Mouse (Mus musculus) intestine, embryonic 15.5 days (tissue): ENCODE measurements around the gene Prpf6. TPM values are rescaled to one million over a fixed set of nuclear protein-coding genes. Genes with fewer than 3 reads are reported as not detected.

ENCODE experiments used
- ATAC-seq: fragments of 200-750 bp; cut with Nextera tagmentation; 2 replicates; pipeline ENCODE4 v1.8.0; 2017; ENCODE audit warnings: moderate TSS enrichment, moderate library complexity
- H3K27ac ChIP-seq: fragments of 300-500 bp; sonication (generic); 2 replicates; pipeline ENCODE4 v1.5.1; 2015; ENCODE audit warnings: mild to moderate bottlenecking, inconsistent platforms
- H3K27me3 ChIP-seq: fragments of 300-500 bp; sonication (generic); replicated peaks from 2 replicates; pipeline ENCODE4 v1.6.1; 2015; ENCODE audit warnings: inconsistent platforms
- H3K36me3 ChIP-seq: fragments of 300-500 bp; sonication (generic); 2 replicates; pipeline ENCODE4 v1.6.1; 2015; ENCODE audit warnings: inconsistent platforms
- H3K4me1 ChIP-seq: fragments of 300-500 bp; sonication (generic); replicated peaks from 2 replicates; pipeline ENCODE4 v1.6.1; 2015; ENCODE audit warnings: inconsistent platforms
- H3K4me2 ChIP-seq: fragments of 300-500 bp; sonication (generic); replicated peaks from 2 replicates; pipeline ENCODE4 v1.6.1; 2015; ENCODE audit warnings: mild to moderate bottlenecking, inconsistent platforms
- H3K4me3 ChIP-seq: fragments of 300-500 bp; sonication (generic); replicated peaks from 2 replicates; pipeline ENCODE4 v1.5.1; 2015; ENCODE audit warnings: inconsistent platforms
- H3K9ac ChIP-seq: fragments of 300-500 bp; sonication (generic); 2 replicates; pipeline ENCODE4 v1.6.1; 2015; ENCODE audit warnings: inconsistent platforms
- H3K9me3 ChIP-seq: fragments of 300-500 bp; sonication (generic); 2 replicates; pipeline ENCODE4 v1.6.1; 2016; ENCODE audit warnings: inconsistent platforms
- WGBS: fragments of 180-500 bp; shearing (Covaris S2); methylation state at CpG from one replicate; pipeline ENCODE4 v1.1.7; 2015; 5-methylcytosine and 5-hydroxymethylcytosine counted together
- polyA plus RNA-seq: library from polyadenylated mRNA; unstranded; fragments of >200 nt; fragmentation: Nextera tagmentation; extraction: Ambion mirVana; gene quantifications from 2 replicates; pipeline ENCODE4 v1.2.1, GENCODE M21; 2015

The Prpf6 gene
- polyA plus RNA-seq, 1 experiment from 2014 or later = 50.5 TPM

DNA sequence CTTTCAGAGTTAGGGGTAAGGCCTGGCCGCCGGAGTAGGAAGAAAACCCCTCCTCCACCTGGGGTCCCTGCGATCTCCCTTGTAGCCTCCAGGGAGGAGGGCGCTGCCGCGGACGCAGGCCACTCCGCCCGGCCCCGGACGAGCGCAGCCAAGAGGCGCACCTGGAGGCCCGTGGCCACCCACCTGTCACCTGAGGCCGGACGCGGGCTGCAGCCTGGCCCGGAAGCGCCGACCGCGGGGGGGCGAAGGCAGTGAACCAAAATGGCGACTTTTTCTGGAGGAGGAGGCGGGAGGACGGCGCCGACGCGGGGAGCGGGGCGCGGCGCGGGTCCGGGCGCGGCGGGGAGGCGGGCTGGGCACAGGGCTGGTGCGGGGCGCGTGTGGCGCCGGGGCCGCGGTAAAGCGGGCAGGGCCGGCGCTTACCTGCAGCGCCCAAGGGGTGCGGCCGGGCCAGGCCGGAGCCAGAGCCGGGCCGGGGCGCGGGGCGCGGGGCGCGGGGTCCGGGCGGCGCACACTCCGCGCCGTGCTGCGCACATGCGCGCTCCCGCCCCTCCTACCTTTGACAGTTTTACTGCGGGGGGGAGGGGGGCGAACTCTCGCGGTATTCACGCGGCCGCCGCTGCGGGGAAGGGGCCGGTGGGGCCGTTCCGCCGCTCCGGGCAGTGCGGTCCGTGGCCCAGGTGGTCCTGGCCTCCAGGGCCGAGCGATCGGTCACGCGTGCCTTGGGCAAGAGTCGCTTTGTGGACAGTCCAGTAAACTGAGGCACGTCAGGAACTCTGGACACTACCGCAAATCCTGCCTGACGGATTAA, 768 bp downstream of the Prpf6 start, which contains the start of gene Zfp512b:
Gene Zfp512b, minus strand, starts transcription at position 573 of the 811 bp plus-strand sequence.
- ATAC-seq = peak; percentile 83
- peak within 1 kb of the TSS; percentile 89 for H3K27ac ChIP-seq
- peak within 1 kb of the TSS; percentile 89 for H3K4me3 ChIP-seq
- under 1% methylated on average over 69 of the region's 97 CpGs for WGBS
- H3K9me3 ChIP-seq = no peaks in the 10 kb centered on the region
- H3K9ac ChIP-seq = peak within 1 kb of the TSS; percentile 87
- H3K4me2 ChIP-seq = peak within 1 kb of the TSS; percentile 77
- H3K27me3 ChIP-seq = no peaks in the 10 kb centered on the region
- H3K36me3 ChIP-seq = peaks cover 18% of the 10 kb centered on the region; the same call in 1 of the 2 replicates
- peaks cover 17% of the 10 kb centered on the region for H3K4me1 ChIP-seq

DNA sequence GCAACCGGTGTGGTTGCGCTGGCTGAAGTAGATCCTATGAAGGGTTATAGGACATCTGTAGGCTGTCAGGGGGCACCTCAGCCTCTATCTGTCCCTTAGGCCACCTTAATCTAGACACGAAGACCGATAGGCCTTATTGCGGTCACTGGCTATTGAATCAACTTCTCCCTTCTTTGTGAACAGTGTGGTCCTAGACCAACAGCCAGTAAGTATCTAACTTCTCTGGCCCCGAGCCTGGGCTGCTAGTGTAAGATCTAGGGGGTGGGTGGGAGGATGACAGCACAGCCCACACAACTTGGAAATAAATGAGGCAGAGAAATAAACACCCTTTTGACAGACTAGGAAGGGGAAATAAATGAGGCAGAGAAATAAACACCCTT, 1.4 kb downstream of the Prpf6 start:
- peak overlapping the region; percentile 89 for H3K4me3 ChIP-seq
- H3K9me3 ChIP-seq = no peaks in the 10 kb centered on the region
- peak overlapping the region; percentile 77 for H3K4me2 ChIP-seq
- peak; percentile 32 for ATAC-seq
- H3K27ac ChIP-seq = peak overlapping the region; percentile 89
- H3K36me3 ChIP-seq = peaks cover 14% of the 10 kb centered on the region; the same call in 1 of the 2 replicates
- H3K27me3 ChIP-seq = no peaks in the 10 kb centered on the region
- 5% methylated on average over 6 of the region's 6 CpGs for WGBS
- peaks cover 18% of the 10 kb centered on the region for H3K4me1 ChIP-seq
- peak overlapping the region; percentile 87 for H3K9ac ChIP-seq

DNA sequence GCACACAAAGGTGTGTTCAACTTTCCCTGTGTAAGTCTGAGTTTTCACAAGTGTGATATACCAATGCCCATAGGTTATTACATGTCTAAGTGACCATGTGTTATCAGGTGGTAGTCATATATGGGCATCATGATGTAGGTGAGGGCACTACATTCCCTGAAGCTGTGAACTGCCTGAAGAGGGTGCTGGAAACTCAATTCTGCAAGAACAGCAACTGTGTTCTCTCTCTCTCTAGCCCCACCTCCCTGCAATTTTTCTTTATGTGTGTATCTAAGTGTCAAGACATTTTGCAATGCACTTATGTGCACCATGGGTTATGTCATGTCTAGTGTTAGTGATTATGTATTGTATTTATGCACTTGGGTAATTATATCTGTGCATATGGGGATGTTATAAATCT, 2.3 kb downstream of the Prpf6 start:
- Histone ChIP-seq H3K27me3 (0 out of 2 replicates have a peak, but pooled peaks cover 2% of the 10 kb centered on the region), H3K4me1 (peaks cover 18% of the 10 kb centered on the region), H3K27ac (no peak overlapping the region), H3K4me2 (no peak overlapping the region), H3K4me3 (no peak overlapping the region), H3K9me3 (no peaks in the 10 kb centered on the region), H3K36me3 (peaks cover 7% of the 10 kb centered on the region; the same call in 1 of the 2 replicates), H3K9ac (no peak overlapping the region)
- ATAC-seq = no peak

DNA sequence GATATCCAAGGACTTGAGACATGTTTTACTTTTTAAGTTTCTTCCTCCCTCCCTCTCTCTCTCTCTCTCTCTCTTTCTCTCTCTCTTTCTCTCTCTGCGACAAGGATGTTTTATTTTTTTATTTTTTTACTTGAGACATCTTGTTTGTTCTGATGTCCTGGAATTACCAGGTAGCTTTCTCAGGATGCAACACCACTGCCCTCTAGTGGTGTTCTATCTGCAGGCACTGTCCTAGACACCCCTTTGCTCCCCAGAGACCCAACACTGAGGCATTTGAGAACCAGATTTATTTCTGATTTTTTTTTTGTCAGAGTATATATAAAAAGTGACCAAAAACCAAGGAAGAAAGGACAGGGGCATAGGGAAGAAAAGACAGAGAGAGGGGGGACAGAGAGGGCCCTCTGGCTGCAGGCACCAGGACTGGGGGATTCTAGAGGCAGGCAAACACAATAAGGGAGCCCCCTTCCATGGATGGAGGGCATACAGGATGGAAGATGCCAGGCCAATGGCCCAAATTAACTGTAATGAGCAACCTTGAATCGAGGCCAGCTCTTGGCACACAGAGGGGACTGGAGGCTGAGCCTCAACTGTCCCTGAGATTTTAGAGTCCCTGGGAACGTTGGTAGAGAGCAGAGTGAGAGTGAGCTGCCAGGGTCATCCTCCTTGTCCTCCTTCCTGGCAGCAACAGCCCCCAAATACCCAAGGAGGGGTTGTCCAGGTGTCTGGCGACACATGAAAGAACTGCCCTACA, 3.5 kb downstream of the Prpf6 start:
- Histone ChIP-seq H3K27ac (no peak overlapping the region), H3K9ac (no peak overlapping the region), H3K4me2 (no peak overlapping the region), H3K4me1 (peaks cover 18% of the 10 kb centered on the region), H3K4me3 (no peak overlapping the region), H3K36me3 (no peaks in the 10 kb centered on the region), H3K9me3 (no peaks in the 10 kb centered on the region), H3K27me3 (0 out of 2 replicates have a peak, but pooled peaks cover 3% of the 10 kb centered on the region)
- no peak for ATAC-seq
- WGBS = 70% methylated on average over 4 of the region's 4 CpGs

DNA sequence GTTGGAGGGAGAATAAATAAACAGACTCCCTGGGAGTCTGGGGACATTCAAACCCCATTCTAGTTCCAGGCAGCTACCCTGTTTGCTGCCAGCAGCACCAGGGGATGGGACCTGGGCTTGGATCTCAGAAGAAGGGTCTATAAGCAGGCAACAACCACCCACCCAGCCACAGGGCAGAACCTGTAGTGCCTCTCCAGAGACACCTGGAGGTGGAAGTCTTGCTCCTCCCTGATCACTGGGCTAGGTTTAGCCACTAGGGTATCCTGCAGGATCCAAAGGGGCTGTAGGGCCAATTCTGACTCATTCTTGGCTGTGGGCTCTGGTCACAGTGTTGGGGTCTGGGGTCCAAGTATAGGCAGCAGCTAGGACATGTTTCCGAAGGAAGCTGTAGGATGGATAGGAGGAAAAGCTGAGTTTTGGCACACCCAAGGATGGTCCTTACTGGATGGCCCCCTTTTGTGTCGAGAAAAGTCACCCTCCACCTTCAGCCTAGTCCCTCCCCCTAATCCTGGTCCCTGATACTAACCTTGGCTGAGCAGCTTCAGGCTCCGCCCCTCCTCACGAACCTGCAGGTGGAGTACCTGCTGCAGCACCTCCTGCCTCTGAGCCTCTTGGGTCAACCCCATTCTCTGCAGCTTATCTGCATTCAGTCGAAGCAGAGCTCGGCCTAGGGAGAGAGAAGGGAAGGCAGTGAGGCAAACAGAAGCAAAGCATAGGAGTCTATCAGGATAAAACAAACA, 4.7 kb downstream of the Prpf6 start:
- WGBS = 49% methylated on average over 6 of the region's 6 CpGs
- no peaks in the 10 kb centered on the region for H3K36me3 ChIP-seq
- H3K9ac ChIP-seq = no peak overlapping the region
- H3K27ac ChIP-seq = no peak overlapping the region
- H3K4me3 ChIP-seq = no peak overlapping the region
- ATAC-seq = no peak
- no peak overlapping the region for H3K4me2 ChIP-seq
- no peaks in the 10 kb centered on the region for H3K9me3 ChIP-seq
- H3K4me1 ChIP-seq = peaks cover 20% of the 10 kb centered on the region
- 0 out of 2 replicates have a peak, but pooled peaks cover 3% of the 10 kb centered on the region for H3K27me3 ChIP-seq

DNA sequence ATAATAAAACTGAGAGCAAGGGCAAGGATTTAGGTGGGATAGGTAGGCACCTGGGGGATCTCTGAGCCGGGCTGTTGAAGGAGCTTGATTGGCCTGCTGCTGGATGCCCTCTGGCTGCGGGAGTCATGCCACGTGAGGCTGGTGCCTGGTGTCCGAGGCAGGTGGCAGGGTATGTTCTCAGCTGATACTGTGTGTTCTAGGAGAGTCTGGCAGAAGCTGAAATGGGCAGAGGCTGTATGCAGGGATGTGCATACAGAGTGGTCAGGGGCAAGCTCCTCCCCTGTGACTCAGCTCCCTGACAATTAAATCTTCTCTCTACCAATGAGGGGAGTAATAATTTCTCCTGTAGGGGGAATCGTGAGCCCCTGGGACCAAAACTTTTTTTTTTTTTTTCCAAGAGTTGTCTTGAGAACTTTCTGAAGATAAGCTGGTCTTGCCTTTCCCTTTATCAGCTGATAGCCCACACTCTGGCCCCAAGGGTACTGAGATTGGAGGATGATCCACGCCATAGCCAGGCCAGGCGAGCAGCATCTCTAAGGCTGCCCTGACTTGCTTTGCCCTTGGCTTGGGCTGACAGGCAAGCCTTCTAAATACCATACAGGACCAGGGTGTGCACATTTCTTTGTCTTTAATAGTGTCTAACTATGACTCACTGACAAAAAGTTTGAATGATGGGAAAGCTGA, 5.9 kb downstream of the Prpf6 start:
- no peak overlapping the region for H3K27ac ChIP-seq

DNA sequence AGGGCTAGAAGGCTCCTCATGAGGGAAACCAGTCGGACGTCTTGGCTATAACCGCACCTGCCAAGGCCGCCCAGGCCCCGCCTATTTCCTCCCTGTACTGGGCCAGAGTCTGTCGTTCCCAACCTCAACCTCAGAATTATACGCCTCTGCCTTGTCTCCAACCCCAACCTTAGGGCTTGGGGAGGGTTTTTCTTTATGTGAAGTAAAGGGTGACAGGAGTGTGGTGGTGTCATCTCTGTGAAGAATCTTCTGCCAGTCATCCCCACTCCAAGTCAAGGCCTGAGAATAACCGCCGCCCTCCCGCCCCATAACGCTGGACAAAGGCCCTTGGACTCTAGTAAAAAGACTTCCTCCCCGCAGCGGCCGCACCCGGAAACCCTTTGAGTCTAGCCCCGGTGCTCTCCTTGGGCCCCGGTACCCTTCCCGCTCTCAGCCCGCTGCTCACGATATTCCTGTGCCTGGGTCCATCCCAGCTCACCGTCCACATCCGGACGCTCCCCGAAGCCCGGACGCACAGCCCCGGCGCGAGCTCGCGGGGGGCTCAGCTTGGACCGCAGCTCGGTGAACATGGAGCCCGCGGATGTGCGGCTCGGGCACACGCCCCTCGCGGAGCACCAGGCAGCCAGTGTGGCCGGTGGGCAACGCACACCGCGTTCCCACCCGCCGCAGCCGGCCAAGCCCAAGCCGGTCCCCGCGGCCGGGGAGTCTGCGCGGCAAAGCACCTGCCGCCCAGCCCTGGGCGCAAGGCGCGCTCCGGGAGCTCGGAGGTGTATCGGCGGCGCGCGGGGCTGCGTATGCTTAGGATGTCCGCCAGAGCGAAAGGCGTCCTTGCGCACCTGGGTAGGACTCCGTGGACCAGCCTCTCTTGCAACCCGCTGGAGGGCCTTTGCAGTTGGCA, 7.0 kb downstream of the Prpf6 start, which contains the start of gene Samd10:
Gene Samd10, minus strand, starts transcription at position 759 of the 898 bp plus-strand sequence.
- Histone ChIP-seq H3K4me1 (peaks cover 16% of the 10 kb centered on the region), H3K9ac (peak within 1 kb of the TSS; percentile 82), H3K4me3 (peak within 1 kb of the TSS; percentile 68), H3K4me2 (peak within 1 kb of the TSS; percentile 72), H3K27me3 (0 out of 2 replicates have a peak, but pooled peaks cover 3% of the 10 kb centered on the region), H3K9me3 (no peaks in the 10 kb centered on the region), H3K36me3 (no peaks in the 10 kb centered on the region), H3K27ac (peak within 1 kb of the TSS; percentile 89)
- peak; percentile 64 for ATAC-seq
- 3% methylated on average over 71 of the region's 71 CpGs for WGBS

More for the DNA sequence above, 5.9 kb downstream of the Prpf6 start:
- Histone ChIP-seq H3K4me2 (peak overlapping the region; percentile 72; the same call in 1 of the 2 replicates), H3K9me3 (no peaks in the 10 kb centered on the region), H3K27me3 (0 out of 2 replicates have a peak, but pooled peaks cover 3% of the 10 kb centered on the region), H3K4me3 (no peak overlapping the region), H3K4me1 (peaks cover 22% of the 10 kb centered on the region), H3K9ac (0 out of 2 replicates have a peak overlapping the region, but pooled peaks have one; percentile 5), H3K36me3 (no peaks in the 10 kb centered on the region)
- 71% methylated on average over 7 of the region's 7 CpGs for WGBS
- no peak for ATAC-seq

DNA sequence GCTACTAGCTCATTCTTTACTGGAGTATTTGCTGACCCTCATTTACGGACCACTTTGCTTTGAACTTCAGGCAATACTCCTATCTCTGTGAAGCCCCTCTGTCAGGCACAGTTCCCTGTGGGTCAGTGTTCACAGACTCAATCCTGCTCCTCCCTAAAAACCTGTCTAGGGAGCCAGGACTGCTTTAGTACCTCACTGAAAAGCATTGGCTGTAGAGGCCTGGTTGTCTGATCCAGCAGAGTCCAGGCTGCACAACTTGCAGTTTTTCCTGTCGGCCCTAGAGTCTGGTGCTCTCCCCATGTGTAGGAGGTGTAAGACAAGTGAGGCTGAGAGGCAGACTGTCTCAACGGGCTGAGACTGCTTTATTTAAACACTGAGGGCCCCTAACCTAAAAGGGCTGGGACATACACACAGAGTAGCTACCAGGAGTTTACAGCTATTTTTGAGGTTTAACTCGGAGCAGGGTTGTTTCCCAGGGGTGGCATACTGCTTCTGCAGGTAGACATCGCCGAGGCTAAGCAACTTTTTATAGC, 8.6 kb downstream of the Prpf6 start:
- no peaks in the 10 kb centered on the region for H3K36me3 ChIP-seq
- H3K27me3 ChIP-seq = 0 out of 2 replicates have a peak, but pooled peaks cover 3% of the 10 kb centered on the region
- peak overlapping the region; percentile 87 for H3K4me3 ChIP-seq
- H3K4me2 ChIP-seq = peak overlapping the region; percentile 74
- H3K4me1 ChIP-seq = peaks cover 16% of the 10 kb centered on the region
- ATAC-seq = no peak
- H3K27ac ChIP-seq = peak overlapping the region; percentile 73; the same call in 1 of the 2 replicates
- 65% methylated on average over 6 of the region's 6 CpGs for WGBS
- peak overlapping the region; percentile 59; the same call in 1 of the 2 replicates for H3K9ac ChIP-seq
- H3K9me3 ChIP-seq = no peaks in the 10 kb centered on the region

DNA sequence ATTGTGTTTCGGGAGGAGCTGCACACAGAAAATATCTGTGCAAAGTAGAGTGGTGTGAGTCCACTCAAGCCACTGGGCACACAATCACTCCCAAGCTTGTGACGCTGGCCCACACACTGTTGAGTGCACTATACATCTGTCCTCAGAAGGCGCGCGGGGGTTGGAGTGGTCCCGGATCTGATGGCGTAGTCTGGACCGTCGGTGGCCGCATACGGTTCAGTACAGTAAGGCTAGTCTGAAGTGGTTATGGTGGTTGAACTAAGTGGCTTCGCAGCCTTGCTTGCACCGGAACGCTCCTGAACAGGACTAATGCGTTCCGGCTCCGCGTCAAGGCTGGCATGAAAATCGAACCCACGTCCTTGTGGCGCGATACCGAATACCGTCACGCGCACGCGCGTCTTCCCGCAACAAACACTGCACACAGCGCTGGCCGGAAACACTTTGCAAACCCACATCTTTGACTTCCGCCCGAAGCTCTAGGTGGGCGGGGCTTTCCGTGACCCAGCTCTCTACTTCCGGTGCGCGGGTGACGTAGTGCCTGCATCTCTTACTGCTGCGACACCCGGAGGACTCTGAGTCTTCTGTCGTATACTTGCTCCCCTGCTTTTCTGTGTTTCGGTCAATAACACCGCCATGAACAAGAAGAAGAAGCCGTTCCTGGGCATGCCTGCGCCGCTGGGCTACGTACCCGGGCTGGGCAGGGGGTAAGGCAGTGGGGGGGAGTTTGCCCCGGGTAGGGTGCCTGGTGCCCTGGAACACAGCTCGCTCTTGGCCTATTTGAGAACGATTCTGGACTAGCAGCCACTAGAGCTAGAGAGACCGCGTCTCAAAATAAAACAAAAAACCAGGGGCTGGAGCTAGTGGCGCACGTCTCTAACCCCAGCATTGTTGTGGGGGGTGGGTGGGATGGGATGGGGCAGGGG, 9.4 kb downstream of the Prpf6 start:
- peak overlapping the region; percentile 90 for H3K9ac ChIP-seq
- ATAC-seq = peak; percentile 92
- WGBS = 2% methylated on average over 57 of the region's 57 CpGs
- H3K4me2 ChIP-seq = peak overlapping the region; percentile 74
- 0 out of 2 replicates have a peak, but pooled peaks cover 3% of the 10 kb centered on the region for H3K27me3 ChIP-seq
- H3K36me3 ChIP-seq = no peaks in the 10 kb centered on the region
- H3K4me3 ChIP-seq = peak overlapping the region; percentile 87
- no peaks in the 10 kb centered on the region for H3K9me3 ChIP-seq
- H3K4me1 ChIP-seq = peaks cover 16% of the 10 kb centered on the region
- H3K27ac ChIP-seq = peak overlapping the region; percentile 73
